Mouse (Mus musculus): ENCODE measurements around the gene Mef2d.

DNA sequence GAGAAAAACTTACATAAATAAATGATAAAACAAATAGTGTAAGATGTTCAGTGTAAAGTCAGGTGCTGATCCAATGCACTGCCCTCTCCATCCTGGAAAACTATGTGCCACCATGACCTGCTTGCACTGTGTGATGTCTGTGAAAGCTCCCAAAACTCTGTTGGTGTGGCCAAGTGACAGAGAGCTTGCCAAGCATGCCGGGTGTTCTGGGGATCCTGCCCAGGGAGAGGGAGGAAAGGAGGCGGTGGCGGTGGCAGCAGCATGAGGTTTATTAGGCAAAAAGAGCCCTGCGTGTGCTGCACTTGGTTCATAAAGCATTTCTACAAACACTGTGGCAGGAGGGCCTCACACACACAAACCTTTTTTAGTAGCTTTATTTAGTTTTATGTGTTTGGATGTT, 39.2 kb downstream of the Mef2d start:
- TF ChIP-seq ZNF384 (IDR thresholded peaks at IDR 0.05; ENCODE audit: low read depth, low read length) (no peak), MAFK (IDR thresholded peaks at IDR 0.05; ENCODE audit: insufficient read depth, low read depth, low read length) (no peak), ZC3H11A (IDR thresholded peaks at IDR 0.05; ENCODE audit: borderline replicate concordance, low read depth, low read length) (no peak), CHD2 (IDR thresholded peaks at IDR 0.05; ENCODE audit: low read depth, low read length) (no peak)
